Mouse (Mus musculus) lung, adult 2 months (tissue): Measurements from ENCODE around the gene Far1. TPM values are rescaled to one million over a fixed set of nuclear protein-coding genes. Genes with fewer than 3 reads are reported as not detected.

Source experiments
- DNase-seq: peaks from one replicate; pipeline ENCODE4 v3.0.0; 2022
- H3K4me1 ChIP-seq: fragments of 200-500 bp; 2 replicates; pipeline ENCODE4 v1.6.1; 2011; ENCODE audit warnings: low read length; ENCODE audit not compliant: control insufficient read depth, insufficient read depth
- H3K4me3 ChIP-seq: fragments of 200-500 bp; replicated peaks from 2 replicates; pipeline ENCODE3; 2011; ENCODE audit warnings: low read depth, mild to moderate bottlenecking, control low read depth, low read length; ENCODE audit errors: extremely low read depth
- CTCF ChIP-seq: fragments of 200-500 bp; IDR thresholded peaks from 2 replicates; pipeline ENCODE4 v1.5.1; 2011; ENCODE audit warnings: mild to moderate bottlenecking, low read length, control low read depth; ENCODE audit not compliant: insufficient read depth
- POLR2A ChIP-seq: fragments of 200-500 bp; IDR thresholded peaks from 2 replicates; pipeline ENCODE4 v1.6.1; 2011; ENCODE audit warnings: low read depth, mild to moderate bottlenecking, control low read depth, low read length, borderline replicate concordance; ENCODE audit errors: extremely low read depth
- WGBS: fragments of 180-500 bp; shearing (Covaris S2); methylation state at CpG from one replicate; pipeline ENCODE4 v1.1.7; 2018; 5-methylcytosine and 5-hydroxymethylcytosine counted together
- polyA plus RNA-seq: library from polyadenylated mRNA; depleted of rRNA; stranded (reverse); fragments of >200 nt; gene quantifications from 2 replicates; pipeline ENCODE4 v1.2.3, GENCODE M21; 2012

Far1 gene
- polyA plus RNA-seq, 1 experiment: 16.9 TPM

DNA sequence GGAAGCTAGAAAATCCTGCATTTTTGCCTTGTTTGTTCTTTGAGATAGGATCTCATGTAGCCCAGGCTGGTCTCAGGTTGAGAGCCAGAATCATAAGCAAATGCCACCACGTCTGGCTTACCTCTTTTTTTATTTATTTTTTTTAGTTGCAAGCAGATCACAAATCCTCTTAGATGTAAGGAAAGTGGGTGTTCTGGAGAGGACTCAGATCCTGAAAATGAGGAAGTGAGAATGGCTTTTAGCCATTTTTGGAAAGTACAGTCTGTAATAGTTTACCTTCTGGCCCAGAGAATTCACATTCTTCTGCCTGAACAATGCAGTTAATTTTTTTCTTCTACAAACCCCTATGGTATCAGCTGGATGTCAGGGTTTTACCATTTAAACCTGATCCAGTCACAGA is 42.5 kb downstream of the Far1 start:
- no peak for DNase-seq
- H3K4me1 ChIP-seq: no peaks in the 10 kb centered on the region
- H3K4me3 ChIP-seq: no peak overlapping the region
- no peak for TF ChIP-seq POLR2A
- 60% methylated on average over 1 of the region's 1 CpGs for WGBS

DNA sequence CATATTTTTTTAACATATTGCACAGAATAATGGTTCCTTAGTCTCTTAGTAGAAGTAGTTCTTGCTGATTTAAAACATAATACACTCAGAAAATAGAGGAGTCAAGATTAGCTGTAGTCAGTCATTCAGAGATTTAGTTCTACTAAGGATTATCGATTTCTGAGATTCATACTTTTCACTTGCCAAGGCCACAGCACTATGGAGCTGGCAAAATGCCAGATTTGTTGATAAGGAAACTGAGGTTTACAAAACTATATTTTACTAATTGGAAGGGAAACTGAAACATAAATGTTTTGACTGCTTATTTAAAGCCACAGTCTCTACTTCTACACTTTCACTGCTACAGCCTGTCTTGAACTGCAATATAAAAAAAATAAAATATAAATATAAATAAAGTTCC is 53.3 kb downstream of the Far1 start:
- H3K4me3 ChIP-seq: no peak overlapping the region
- no peaks in the 10 kb centered on the region for H3K4me1 ChIP-seq
- DNase-seq: no peak
- no peak for TF ChIP-seq POLR2A
- TF ChIP-seq CTCF: no peak
- WGBS: 43% methylated on average over 1 of the region's 1 CpGs

DNA sequence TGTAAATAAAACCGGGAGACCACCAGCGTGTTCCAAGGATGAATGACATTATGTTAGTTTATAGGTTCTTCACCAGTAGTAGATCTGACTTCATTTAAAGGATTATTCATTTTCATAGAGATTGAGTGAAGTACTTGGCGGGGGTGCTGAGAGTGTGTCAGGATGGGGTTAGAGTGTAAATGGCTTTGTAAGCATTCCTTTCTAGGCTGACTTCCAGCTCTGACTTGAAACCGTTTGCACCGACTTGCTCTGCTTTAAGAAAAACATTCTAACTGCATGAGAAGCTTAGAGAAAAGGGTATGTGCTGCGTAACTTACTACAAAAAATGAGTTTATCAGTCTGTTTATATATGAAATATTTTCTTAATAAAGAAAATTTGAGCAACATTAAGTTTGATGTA is 57.5 kb downstream of the Far1 start:
- 61% methylated on average over 6 of the region's 6 CpGs for WGBS
- Histone ChIP-seq H3K4me3 (no peak overlapping the region), H3K4me1 (no peaks in the 10 kb centered on the region)
- DNase-seq: no peak
- TF ChIP-seq CTCF: no peak
- no peak for TF ChIP-seq POLR2A

DNA sequence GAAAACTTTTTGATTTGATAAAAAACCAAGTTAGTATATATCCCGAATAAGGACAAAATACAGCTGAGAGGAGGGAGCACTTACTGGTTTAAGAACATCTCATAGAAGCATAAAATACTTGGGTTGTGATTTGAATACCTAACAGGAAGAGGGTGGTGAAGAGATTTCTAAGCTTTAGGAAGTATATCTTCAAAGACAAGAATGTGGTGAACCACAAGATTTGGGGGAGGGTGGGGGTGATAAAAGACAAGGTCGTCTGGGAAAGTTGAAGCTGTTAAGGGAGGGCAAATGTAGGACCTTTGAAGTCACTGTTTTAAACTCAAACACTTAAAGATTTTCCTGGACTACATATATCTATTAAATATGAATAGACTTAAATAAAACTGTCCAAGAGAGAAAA is 59.1 kb downstream of the Far1 start:
- Histone ChIP-seq H3K4me3 (no peak overlapping the region), H3K4me1 (no peaks in the 10 kb centered on the region)
- TF ChIP-seq CTCF (no peak), POLR2A (no peak)
- DNase-seq: no peak
- 53% methylated on average over 2 of the region's 2 CpGs for WGBS

DNA sequence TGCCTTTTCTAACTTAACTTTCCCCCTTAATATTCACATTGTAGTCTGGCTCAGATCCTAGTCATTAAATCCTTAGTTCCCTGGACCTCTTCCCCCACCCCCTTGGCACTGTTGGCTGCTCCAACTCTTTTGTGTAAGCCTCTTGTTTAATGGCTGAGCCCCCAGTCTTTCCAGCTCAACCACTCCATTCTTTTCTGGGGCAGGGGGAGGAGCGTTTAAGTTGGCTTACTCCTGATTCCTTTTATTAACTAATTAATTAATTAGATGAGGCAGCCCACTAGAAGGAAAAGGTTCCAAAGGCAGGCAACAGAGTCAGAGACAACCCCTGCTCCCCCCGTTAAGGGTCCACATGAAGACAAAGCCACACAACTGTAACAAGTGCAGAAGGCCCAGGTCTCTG is 68.5 kb downstream of the Far1 start:
- 90% methylated on average over 2 of the region's 2 CpGs for WGBS
- H3K4me3 ChIP-seq: no peak overlapping the region
- no peaks in the 10 kb centered on the region for H3K4me1 ChIP-seq
- no peak for TF ChIP-seq POLR2A
- no peak for DNase-seq

DNA sequence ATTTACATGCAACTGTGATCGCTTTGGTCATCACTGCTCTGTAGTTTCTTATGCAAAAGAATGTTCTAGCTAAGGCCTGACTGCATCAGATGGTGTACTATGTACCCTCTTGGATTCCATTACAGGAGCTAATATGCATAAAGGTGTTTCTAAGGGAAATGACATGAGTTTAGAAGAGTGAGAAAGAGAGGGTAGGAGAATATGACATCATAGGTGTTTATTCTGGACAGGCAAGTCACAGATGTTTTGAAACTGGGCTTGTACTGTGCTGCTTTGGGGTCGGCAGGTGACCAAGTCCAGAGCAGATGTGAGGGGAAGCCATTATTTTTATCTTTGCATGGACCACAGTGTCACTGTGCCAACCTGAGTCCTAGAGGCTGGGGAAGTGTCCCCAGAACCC is 75.6 kb downstream of the Far1 start:
- whole genome bisulfite sequencing: 97% methylated on average over 2 of the region's 2 CpGs
- H3K4me3 ChIP-seq: no peak overlapping the region
- peaks cover 4% of the 10 kb centered on the region for H3K4me1 ChIP-seq
- TF ChIP-seq CTCF (no peak), POLR2A (no peak)
- no peak for DNase-seq

DNA sequence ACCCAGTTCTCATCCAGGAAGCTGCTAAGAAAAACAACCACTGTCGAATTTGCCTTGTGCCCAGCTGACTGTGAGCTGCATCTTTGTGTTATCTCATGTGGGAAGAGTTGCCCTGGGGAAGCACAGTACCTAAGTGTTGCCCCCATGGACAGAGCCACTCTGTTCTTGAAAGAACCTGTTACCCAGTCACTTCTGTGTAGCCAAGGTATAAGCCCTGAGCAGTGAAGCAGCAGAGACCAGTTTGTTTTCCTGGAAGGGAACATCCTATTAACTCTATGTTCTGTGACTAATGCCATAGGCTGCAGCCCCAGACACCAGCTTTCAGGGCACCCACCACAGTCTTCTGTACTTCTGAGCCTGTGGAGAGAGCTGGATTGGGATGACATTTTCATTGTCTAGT is 76.7 kb downstream of the Far1 start:
- Histone ChIP-seq H3K4me1 (peaks cover 4% of the 10 kb centered on the region), H3K4me3 (no peak overlapping the region)
- TF ChIP-seq POLR2A: no peak
- TF ChIP-seq CTCF: no peak
- no peak for DNase-seq
- 29% methylated on average over 1 of the region's 1 CpGs for WGBS

DNA sequence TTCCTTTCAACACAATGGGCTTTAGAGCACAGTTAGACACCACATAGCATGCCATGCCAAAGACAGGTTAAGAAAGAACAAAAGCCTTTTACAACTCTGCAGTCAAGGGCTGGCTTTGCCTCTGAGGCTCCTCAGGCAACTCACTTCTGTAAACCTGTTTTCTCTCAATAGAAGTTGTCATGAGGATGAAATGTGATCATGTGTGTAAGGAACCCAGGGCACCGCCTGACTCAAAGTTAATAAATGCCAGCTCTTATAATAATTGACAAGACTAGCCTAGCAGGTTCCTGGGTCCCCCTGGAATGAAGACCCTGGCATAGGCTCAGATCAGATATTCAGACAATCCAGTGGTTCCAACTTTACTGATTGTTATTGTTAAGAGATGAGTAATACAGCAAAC is 77.5 kb downstream of the Far1 start:
- no peak for DNase-seq
- WGBS: 38% methylated on average over 1 of the region's 1 CpGs
- no peak for TF ChIP-seq CTCF
- no peak for TF ChIP-seq POLR2A
- H3K4me3 ChIP-seq: no peak overlapping the region
- H3K4me1 ChIP-seq: peaks cover 4% of the 10 kb centered on the region

DNA sequence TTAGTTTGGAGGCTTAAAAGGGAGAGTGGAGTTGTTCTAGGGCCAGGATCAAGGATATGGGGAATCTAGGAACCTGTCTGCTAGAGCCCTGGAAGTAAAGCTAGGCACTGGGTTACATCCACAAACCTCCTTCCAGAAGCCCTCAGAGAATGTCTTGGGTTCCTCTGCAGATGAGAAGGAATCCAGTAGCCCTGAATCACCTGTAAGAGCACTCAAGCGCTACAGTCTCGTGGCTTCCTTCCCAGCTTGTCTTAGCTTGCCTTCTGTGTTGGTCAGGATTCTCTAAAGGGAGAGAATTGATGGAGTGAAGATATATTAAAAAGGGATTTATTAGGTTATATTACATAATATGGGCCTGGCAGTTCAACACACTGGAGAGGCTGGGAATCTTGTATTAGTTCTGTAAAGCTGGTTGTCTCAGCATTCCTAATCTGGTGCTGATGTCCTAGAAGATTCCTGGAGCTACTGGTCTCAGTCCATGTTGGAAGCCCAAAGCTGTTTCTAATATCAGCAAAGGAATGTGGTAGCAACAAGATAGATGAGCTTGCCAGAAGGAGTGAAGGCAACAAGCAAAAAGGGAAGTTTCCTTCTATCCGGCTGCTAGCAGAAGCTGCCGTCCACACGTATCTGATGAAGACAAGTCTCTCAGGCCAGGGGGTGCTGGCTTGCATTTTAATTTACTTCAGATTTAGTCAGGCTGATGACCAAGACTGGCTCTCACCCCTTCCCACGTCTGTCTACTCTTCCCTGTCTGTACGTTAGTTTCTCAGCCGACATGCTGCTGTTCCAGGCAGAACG is 78.1 kb downstream of the Far1 start:
- WGBS: 67% methylated on average over 9 of the region's 9 CpGs
- no peak overlapping the region for H3K4me3 ChIP-seq
- DNase-seq: no peak

DNA sequence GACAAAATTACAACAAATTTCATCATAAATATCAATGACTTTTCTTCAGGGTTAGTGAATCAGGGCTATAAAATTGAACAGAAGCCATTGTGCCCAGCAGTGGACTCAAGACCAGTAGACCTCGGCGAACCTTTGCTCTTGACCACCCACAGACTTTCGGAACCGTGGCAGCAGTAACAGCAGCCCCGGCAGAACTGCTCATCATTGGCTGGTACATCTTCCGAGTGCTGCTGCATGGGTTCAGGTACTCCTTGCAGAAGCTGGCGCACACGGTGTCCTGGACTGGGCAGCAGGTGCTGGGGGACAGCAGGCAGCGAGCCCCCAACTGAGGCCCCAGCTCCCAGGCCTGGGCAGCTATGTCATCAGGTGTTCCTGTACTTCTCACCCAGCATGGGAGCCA is 79.1 kb downstream of the Far1 start:
- Histone ChIP-seq H3K4me1 (peaks cover 4% of the 10 kb centered on the region), H3K4me3 (no peak overlapping the region)
- WGBS: 95% methylated on average over 9 of the region's 9 CpGs
- no peak for TF ChIP-seq POLR2A
- TF ChIP-seq CTCF: no peak
- no peak for DNase-seq

More for the DNA sequence above, 78.1 kb downstream of the Far1 start:
- TF ChIP-seq POLR2A (no peak), CTCF (no peak)
- H3K4me1 ChIP-seq: peaks cover 4% of the 10 kb centered on the region

DNA sequence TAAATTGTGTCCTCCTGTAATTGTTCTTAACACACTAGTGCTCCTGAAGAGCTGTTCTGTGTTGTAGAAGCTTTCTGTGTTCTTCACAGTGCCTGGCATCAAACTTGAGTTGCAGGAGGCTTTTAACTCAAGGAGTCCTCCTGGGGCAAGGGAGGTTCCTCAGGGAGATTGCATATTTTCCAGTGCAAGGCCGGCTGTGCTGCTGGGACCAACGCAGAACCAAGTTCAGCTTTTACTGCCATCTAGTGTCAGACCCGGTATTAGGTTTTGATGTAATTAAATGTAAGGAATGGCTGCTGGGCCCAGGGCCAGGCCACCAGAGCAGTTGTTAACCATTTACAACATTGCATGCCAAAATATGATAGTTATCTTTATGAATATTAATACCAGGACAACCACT is 80.7 kb downstream of the Far1 start:
- no peak for TF ChIP-seq POLR2A
- peak; percentile 71 for TF ChIP-seq CTCF
- 2% methylated on average over 3 of the region's 3 CpGs for WGBS
- peaks cover 4% of the 10 kb centered on the region for H3K4me1 ChIP-seq
- no peak overlapping the region for H3K4me3 ChIP-seq
- peak; percentile 36 for DNase-seq
